Mouse (Mus musculus) left cerebral cortex, adult 8-10 months (tissue): Measurements from ENCODE around the gene Abat. TPM values are rescaled to one million over a fixed set of nuclear protein-coding genes. Genes with fewer than 3 reads are reported as not detected.

Experiments used
- DNase-seq, 2 experiments: peaks; one replicate each; pipeline ENCODE4 v3.0.0; 2022; ENCODE audit warnings: low spot score in 2 of 2
- total RNA-seq, 4 experiments: library from RNA; stranded (reverse); gene quantifications; 2 replicates each; pipeline ENCODE4 v1.2.4; 2022

Gene Abat
- total RNA-seq: 100 to 1,000 TPM; 178 to 210 (median 190) TPM

GRCm38 (mm10) chr16:8513236-8513906 lies at the start of gene Abat:
Gene Abat, plus strand, starts transcription at chr16:8513429.
- DNase-seq: peak; percentile 88 to 96

GRCm38 (mm10) chr16:8470132-8470531 lies 43.1 kb upstream of the Abat start:
- DNase-seq: no peak

DNA sequence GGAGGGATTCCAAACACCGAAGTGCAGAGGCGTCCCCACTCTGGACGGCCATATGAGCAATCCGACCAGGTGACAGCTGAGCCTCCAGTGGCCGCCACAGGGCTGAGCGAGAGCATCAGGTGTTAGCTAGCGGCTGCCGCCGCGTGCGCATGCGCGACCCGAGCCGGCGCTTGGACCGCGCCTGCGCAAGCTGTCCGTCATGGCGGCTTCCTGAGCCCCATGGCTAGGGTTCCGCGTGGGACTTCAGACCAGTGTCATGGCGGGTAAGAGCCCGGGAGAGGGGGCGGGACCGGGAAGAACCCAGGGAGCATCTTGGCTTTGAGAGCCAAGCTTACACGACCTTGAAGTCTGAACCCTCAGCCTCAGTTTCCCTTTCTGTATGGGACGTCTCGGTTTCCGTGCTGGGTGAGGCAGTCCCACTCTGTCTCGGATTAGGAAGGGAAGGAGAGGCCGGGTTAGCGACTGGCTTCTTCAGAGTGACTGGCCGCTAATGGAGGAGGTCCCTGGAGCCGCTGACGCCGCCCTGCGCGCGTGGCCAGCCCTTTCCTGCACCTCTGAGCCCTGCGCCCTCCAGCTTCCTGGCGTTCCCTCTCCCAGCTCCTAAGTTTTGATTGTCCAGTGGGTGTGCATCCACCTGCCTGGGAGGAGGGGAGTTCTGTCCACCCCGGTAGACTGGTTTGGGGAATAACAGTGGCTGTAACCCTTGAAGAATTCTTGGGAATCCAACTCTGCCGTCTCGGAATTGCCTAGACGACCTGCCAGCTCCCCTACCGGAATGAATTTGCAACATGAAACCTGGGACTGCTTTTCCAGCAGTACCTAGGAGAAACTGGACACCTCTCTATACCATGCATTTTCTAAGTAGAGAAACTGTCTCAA lies 42.4 kb upstream of the Abat start, which contains the start of gene Mettl22:
Gene Mettl22, plus strand, starts transcription at position 186 of the 879 bp plus-strand sequence.
- peak; percentile 84 to 88 for DNase-seq

- no peak for DNase-seq
Measured at GRCm38 (mm10) chr16:8487396-8488005, 25.7 kb upstream of the Abat start.

DNA sequence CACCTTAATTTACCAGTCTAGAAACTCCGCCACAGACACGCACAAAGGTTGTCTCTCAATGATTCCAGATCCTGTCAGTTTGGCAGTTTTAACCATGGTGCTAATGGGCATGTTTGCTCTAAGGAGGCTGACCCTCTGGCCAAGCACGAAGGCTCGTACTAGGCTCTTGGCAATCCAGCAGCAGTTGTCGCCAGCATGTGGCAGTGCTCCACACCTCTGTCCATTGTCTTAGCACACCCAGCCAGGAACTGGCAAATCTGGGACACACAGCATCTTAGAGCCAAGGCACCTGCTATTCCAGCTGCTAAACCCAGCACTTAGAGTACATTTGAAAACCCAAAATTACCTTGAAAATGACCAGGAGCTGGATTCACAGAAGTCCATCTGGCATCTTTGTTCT lies 23.9 kb upstream of the Abat start:
- peak in 1 of 2 experiments; percentile 32 for DNase-seq

- no peak for DNase-seq
Measured at GRCm38 (mm10) chr16:8491743-8492490, 21.3 kb upstream of the Abat start.

- peak in 1 of 2 experiments; percentile 38 for DNase-seq
Measured at GRCm38 (mm10) chr16:8494268-8494667, 19.0 kb upstream of the Abat start.

DNA sequence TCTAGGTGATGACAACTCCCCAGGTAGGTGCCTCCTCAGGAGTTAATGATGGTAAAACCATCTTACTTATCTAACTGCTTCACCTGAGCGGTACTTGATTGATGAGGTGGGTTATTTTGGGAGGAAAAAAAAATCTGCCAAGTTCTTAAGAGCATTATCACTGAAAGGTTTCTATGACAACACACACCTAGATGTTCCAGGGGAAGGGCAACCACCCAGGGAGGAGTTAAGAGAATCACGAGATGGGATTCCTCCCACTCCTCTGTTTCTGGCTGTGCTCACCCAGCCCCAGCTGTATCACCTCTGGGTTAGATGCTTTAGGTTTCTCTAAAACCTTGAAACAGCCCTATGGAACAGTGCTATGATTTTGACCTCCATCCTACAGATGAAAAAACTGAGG lies 16.3 kb upstream of the Abat start:
- DNase-seq: no peak

GRCm38 (mm10) chr16:8504271-8504670 lies 9.0 kb upstream of the Abat start:
- no peak for DNase-seq

DNA sequence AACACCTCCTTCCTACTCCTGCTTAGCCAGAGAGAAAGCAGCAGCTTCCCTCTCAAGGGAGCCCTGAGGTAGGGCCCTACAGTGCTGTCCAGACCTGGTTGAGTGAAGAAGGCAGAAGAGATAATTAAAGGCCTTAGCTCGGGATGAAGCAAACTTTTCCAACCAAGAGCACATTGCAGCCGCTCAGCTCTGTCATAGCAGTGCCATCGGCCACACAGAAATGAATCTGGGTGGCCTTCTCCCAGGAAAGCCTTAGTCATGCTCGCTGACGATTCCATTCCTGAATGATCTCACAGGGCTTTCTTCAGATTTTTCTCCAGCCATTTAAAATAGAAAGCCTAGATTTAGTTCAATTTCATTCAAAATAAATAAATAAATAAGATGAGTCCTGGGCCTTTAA lies 3.3 kb upstream of the Abat start:
- no peak for DNase-seq

DNA sequence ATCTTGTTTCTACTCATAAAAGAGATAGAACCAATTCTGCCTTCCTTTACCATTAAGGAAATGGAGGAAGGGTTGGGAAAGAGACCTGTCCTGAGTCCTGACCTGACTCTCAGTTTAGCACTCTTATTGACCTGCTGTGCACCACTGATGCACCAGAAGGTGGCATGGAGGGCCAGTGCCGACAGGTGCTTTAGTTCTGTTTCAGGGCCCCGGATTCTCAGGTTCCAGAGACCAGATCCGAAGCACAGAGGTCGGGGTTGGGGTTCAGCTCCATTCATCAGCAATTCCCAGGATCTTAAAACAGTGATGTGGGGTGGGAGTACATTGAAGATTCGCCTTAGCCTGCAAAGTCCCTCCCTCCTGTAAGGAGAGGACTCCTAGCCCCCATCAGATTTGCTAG lies 399 bp upstream of the Abat start:
- DNase-seq: no peak

GRCm38 (mm10) chr16:8514180-8514579 lies 951 bp downstream of the Abat start:
- peak in 1 of 2 experiments; percentile 17 for DNase-seq

GRCm38 (mm10) chr16:8520525-8520924 lies 7.3 kb downstream of the Abat start:
- DNase-seq: no peak

GRCm38 (mm10) chr16:8521322-8521721 lies 8.1 kb downstream of the Abat start:
- DNase-seq: no peak

GRCm38 (mm10) chr16:8523480-8524144 lies 10.4 kb downstream of the Abat start:
- peak in 1 of 2 experiments; percentile 64 for DNase-seq

DNA sequence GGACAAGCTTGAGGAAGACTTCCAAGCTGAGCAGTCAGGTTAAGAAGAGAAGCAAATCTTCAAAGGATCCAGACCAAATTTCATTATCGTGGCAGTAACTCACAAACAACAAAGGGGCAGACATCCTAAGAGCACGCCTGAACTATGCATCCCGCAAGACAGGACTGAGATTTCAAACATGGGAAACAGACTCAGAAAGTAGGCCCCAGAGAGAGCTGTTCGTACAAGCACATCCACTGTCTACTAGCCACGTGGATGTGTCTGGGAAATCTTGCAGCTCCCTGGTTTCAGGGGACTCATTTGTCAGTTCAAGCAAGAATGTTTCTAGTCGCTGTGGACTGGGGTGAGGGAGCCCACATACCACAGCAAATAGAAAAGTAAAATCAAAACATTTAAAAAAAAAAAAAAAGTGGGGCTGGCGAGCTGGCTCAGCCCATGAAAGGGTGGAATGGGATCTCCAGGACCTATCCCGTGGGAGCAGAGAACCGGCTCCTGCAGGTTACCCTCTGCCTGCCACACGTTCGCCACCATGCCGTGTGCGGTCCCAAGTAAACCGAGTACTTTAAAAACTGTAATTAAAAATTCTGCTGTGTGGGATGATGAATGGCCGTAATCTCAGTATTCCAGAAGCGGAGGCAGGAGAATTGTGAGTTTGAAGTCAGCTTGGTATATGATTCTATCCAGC lies 11.1 kb downstream of the Abat start:
- DNase-seq: no peak

GRCm38 (mm10) chr16:8525293-8525692 lies 12.1 kb downstream of the Abat start:
- DNase-seq: no peak

DNA sequence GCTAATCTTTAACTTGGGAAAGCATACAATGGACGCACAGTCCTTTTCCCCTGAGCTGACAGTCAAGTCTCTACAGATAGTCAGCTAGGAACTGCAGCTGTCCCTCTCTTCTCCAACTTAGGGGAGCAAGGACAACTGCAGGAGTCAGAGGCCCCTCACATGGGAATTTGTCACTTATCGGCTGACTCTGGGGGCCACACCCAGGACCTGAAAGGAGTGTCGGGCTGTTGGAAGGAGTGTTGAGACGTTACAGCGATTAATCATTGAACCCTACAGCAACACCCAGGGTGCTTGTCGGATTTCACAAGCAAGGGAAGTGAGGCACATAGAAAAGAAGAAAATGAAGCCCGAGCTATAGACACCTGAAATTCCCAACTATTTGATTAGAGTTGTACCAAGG lies 12.6 kb downstream of the Abat start:
- DNase-seq: no peak

GRCm38 (mm10) chr16:8529389-8529788 lies 16.2 kb downstream of the Abat start:
- no peak for DNase-seq

DNA sequence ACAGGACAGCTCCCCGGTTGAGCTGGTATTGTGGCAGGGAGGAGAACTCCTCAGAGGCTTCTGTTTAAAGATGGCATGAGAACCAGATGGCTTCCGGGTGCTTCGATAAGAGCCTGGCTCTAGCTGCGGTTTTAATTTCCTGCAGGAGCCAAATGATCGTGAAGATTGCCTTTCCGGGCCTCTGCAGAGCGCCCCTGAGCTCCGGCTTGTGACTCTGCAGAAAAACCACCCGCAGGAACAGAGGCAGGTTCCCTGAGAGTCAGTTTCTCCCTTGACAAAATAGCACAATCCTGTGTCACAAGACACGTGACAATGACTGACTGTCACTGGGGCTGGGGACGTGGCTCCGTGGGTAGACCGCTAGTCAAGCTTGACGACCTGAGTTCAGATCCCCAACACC lies 16.8 kb downstream of the Abat start:
- no peak for DNase-seq
